Mouse (Mus musculus): ENCODE measurements around the gene Gm42906. TPM values are rescaled to one million over a fixed set of nuclear protein-coding genes. Genes with fewer than 3 reads are reported as not detected.
A peak's percentile ranks its signal among the peaks of the same experiment; 100 is the strongest.

Gm42906 gene
- polyA plus RNA-seq, 1 experiment, result not detected

GRCm38 (mm10) chr5:151074282-151074681 lies 353.7 kb downstream of the Gm42906 start:
- Histone ChIP-seq H3K4me3 (ENCODE audit: insufficient read depth, poor library complexity, severe bottlenecking) (no peak overlapping the region), H3K79me3 (ENCODE audit: low read depth) (peaks cover 2% of the 10 kb centered on the region), H3K27me3 (ENCODE audit: control insufficient read depth, insufficient read depth, insufficient read length) (no peaks in the 10 kb centered on the region), H3K79me2 (ENCODE audit: control insufficient read depth, insufficient read depth) (peaks cover 11% of the 10 kb centered on the region), H3ac (ENCODE audit: control insufficient read depth, insufficient read length, low read depth) (no peak overlapping the region), H3K36me3 (ENCODE audit: control insufficient read depth, insufficient read depth) (peaks cover 17% of the 10 kb centered on the region)
- no peak for TF ChIP-seq USF1 (IDR thresholded peaks at IDR 0.05; ENCODE audit: low read depth)

GRCm38 (mm10) chr5:151071430-151071829 lies 356.5 kb downstream of the Gm42906 start:
- Histone ChIP-seq H3K79me3 (ENCODE audit: low read depth) (no peaks in the 10 kb centered on the region), H3K79me2 (ENCODE audit: control insufficient read depth, insufficient read depth) (peaks cover 12% of the 10 kb centered on the region), H3ac (ENCODE audit: control insufficient read depth, insufficient read length, low read depth) (no peak overlapping the region), H3K27me3 (ENCODE audit: control insufficient read depth, insufficient read depth, insufficient read length) (no peaks in the 10 kb centered on the region), H3K4me3 (ENCODE audit: insufficient read depth, poor library complexity, severe bottlenecking) (no peak overlapping the region), H3K36me3 (ENCODE audit: control insufficient read depth, insufficient read depth) (peaks cover 17% of the 10 kb centered on the region)
- TF ChIP-seq CTCF (IDR thresholded peaks at IDR 0.05; ENCODE audit: control insufficient read depth, insufficient read depth, insufficient read length) (no peak), MYOD1 (IDR thresholded peaks at IDR 0.05; ENCODE audit: control insufficient read depth, insufficient read length, low read depth) (no peak), USF1 (IDR thresholded peaks at IDR 0.05; ENCODE audit: low read depth) (no peak), MYOG (IDR thresholded peaks at IDR 0.05; ENCODE audit: control insufficient read depth, extremely low read depth, insufficient read length) (no peak), CEBPB (IDR thresholded peaks at IDR 0.05; ENCODE audit: low read depth) (no peak), MAX (IDR thresholded peaks at IDR 0.05) (no peak), FOSL1 (IDR thresholded peaks at IDR 0.05; ENCODE audit: insufficient read depth, low read length, poor library complexity, severe bottlenecking) (no peak)

- Histone ChIP-seq H3K79me3 (ENCODE audit: low read depth) (no peaks in the 10 kb centered on the region), H3K27me3 (ENCODE audit: control insufficient read depth, insufficient read depth, insufficient read length) (no peaks in the 10 kb centered on the region), H3K4me3 (ENCODE audit: insufficient read depth, poor library complexity, severe bottlenecking) (no peak overlapping the region), H3K36me3 (ENCODE audit: control insufficient read depth, insufficient read depth) (peaks cover 17% of the 10 kb centered on the region), H3K79me2 (ENCODE audit: control insufficient read depth, insufficient read depth) (peaks cover 13% of the 10 kb centered on the region), H3ac (ENCODE audit: control insufficient read depth, insufficient read length, low read depth) (no peak overlapping the region)
- no peak for TF ChIP-seq USF1 (IDR thresholded peaks at IDR 0.05; ENCODE audit: low read depth)
- no peak for TF ChIP-seq MYOG (IDR thresholded peaks at IDR 0.05; ENCODE audit: control insufficient read depth, extremely low read depth, insufficient read length)
- TF ChIP-seq FOSL1 (IDR thresholded peaks at IDR 0.05; ENCODE audit: insufficient read depth, low read length, poor library complexity, severe bottlenecking), result no peak
- TF ChIP-seq MYOD1 (IDR thresholded peaks at IDR 0.05; ENCODE audit: control insufficient read depth, insufficient read length, low read depth), result no peak
- no peak for TF ChIP-seq MAX (IDR thresholded peaks at IDR 0.05)
- TF ChIP-seq CTCF (IDR thresholded peaks at IDR 0.05; ENCODE audit: control insufficient read depth, insufficient read depth, insufficient read length), result no peak
- TF ChIP-seq CEBPB (IDR thresholded peaks at IDR 0.05; ENCODE audit: low read depth), result no peak
Measured at GRCm38 (mm10) chr5:151070896-151071295, 357.1 kb downstream of the Gm42906 start.

- Histone ChIP-seq H3K79me3 (ENCODE audit: low read depth) (no peaks in the 10 kb centered on the region), H3K4me3 (ENCODE audit: insufficient read depth, poor library complexity, severe bottlenecking) (no peak overlapping the region), H3ac (ENCODE audit: control insufficient read depth, insufficient read length, low read depth) (no peak overlapping the region), H3K36me3 (ENCODE audit: control insufficient read depth, insufficient read depth) (peaks cover 17% of the 10 kb centered on the region), H3K27me3 (ENCODE audit: control insufficient read depth, insufficient read depth, insufficient read length) (no peaks in the 10 kb centered on the region), H3K79me2 (ENCODE audit: control insufficient read depth, insufficient read depth) (peaks cover 13% of the 10 kb centered on the region)
- TF ChIP-seq MYOD1 (IDR thresholded peaks at IDR 0.05; ENCODE audit: control insufficient read depth, insufficient read length, low read depth), result peak; percentile 62
- TF ChIP-seq CEBPB (IDR thresholded peaks at IDR 0.05; ENCODE audit: low read depth), result no peak
- TF ChIP-seq FOSL1 (IDR thresholded peaks at IDR 0.05; ENCODE audit: insufficient read depth, low read length, poor library complexity, severe bottlenecking), result peak; percentile 80
Measured at GRCm38 (mm10) chr5:151069569-151069968, 358.4 kb downstream of the Gm42906 start.

GRCm38 (mm10) chr5:151066016-151066415 lies 361.9 kb downstream of the Gm42906 start:
- TF ChIP-seq CEBPB (IDR thresholded peaks at IDR 0.05; ENCODE audit: low read depth) (no peak), MAX (IDR thresholded peaks at IDR 0.05) (no peak), CTCF (IDR thresholded peaks at IDR 0.05; ENCODE audit: control insufficient read depth, insufficient read depth, insufficient read length) (no peak), MYOD1 (IDR thresholded peaks at IDR 0.05; ENCODE audit: control insufficient read depth, insufficient read length, low read depth) (no peak), USF1 (IDR thresholded peaks at IDR 0.05; ENCODE audit: low read depth) (no peak), MYOG (IDR thresholded peaks at IDR 0.05; ENCODE audit: control insufficient read depth, extremely low read depth, insufficient read length) (no peak), FOSL1 (IDR thresholded peaks at IDR 0.05; ENCODE audit: insufficient read depth, low read length, poor library complexity, severe bottlenecking) (no peak)
- peaks cover 2% of the 10 kb centered on the region for H3K79me3 ChIP-seq (ENCODE audit: low read depth)
- H3K36me3 ChIP-seq (ENCODE audit: control insufficient read depth, insufficient read depth), result peaks cover 27% of the 10 kb centered on the region
- peaks cover 13% of the 10 kb centered on the region for H3K79me2 ChIP-seq (ENCODE audit: control insufficient read depth, insufficient read depth)
- H3ac ChIP-seq (ENCODE audit: control insufficient read depth, insufficient read length, low read depth), result no peak overlapping the region
- no peaks in the 10 kb centered on the region for H3K27me3 ChIP-seq (ENCODE audit: control insufficient read depth, insufficient read depth, insufficient read length)
- H3K4me3 ChIP-seq (ENCODE audit: insufficient read depth, poor library complexity, severe bottlenecking), result no peak overlapping the region

GRCm38 (mm10) chr5:151065228-151065627 lies 362.7 kb downstream of the Gm42906 start:
- H3ac ChIP-seq (ENCODE audit: control insufficient read depth, insufficient read length, low read depth), result no peak overlapping the region
- H3K79me3 ChIP-seq (ENCODE audit: low read depth), result peaks cover 2% of the 10 kb centered on the region
- H3K79me2 ChIP-seq (ENCODE audit: control insufficient read depth, insufficient read depth), result peaks cover 13% of the 10 kb centered on the region
- H3K27me3 ChIP-seq (ENCODE audit: control insufficient read depth, insufficient read depth, insufficient read length), result no peaks in the 10 kb centered on the region
- no peak overlapping the region for H3K4me3 ChIP-seq (ENCODE audit: insufficient read depth, poor library complexity, severe bottlenecking)
- peaks cover 31% of the 10 kb centered on the region for H3K36me3 ChIP-seq (ENCODE audit: control insufficient read depth, insufficient read depth)
- TF ChIP-seq CTCF (IDR thresholded peaks at IDR 0.05; ENCODE audit: control insufficient read depth, insufficient read depth, insufficient read length) (no peak), CEBPB (IDR thresholded peaks at IDR 0.05; ENCODE audit: low read depth) (no peak), FOSL1 (IDR thresholded peaks at IDR 0.05; ENCODE audit: insufficient read depth, low read length, poor library complexity, severe bottlenecking) (no peak), USF1 (IDR thresholded peaks at IDR 0.05; ENCODE audit: low read depth) (no peak), MYOG (IDR thresholded peaks at IDR 0.05; ENCODE audit: control insufficient read depth, extremely low read depth, insufficient read length) (no peak), MAX (IDR thresholded peaks at IDR 0.05) (no peak)

Data from C2C12 (cell line).